Mouse (Mus musculus) hindlimb bud, embryonic 11.5 days (tissue): ENCODE data around the gene Serpinb1c.
A peak's percentile ranks its signal among the peaks of the same experiment; 100 is the strongest.
"Not testable (repeated sequence)": the region's sequence is repeated elsewhere in the genome, so short reads cannot be mapped to it uniquely, and the experiment has no call there.

ENCODE experiments used
- DNase-seq: peaks from one replicate; pipeline ENCODE4 v3.0.0-alpha.2; 2012; ENCODE audit warnings: low read depth, low spot score; ENCODE audit errors: extremely low spot score

Serpinb1c gene

GRCm38 (mm10) chr13:32898111-32898510 lies at the start of gene Serpinb1c:
Gene Serpinb1c, minus strand, starts transcription at chr13:32898211.
- DNase-seq, result no peak

- not testable (repeated sequence) for DNase-seq
Observed at GRCm38 (mm10) chr13:32939191-32939590, 41.2 kb upstream of the Serpinb1c start.

- not testable (repeated sequence) for DNase-seq
Observed at GRCm38 (mm10) chr13:32938275-32938674, 40.3 kb upstream of the Serpinb1c start.

- no peak for DNase-seq
Observed at GRCm38 (mm10) chr13:32934706-32935381, 36.8 kb upstream of the Serpinb1c start.

- no peak for DNase-seq
Observed at GRCm38 (mm10) chr13:32929107-32929750, 31.2 kb upstream of the Serpinb1c start.

GRCm38 (mm10) chr13:32927241-32927640 lies 29.2 kb upstream of the Serpinb1c start:
- no peak for DNase-seq

- DNase-seq, result no peak
Observed at GRCm38 (mm10) chr13:32926661-32927060, 28.6 kb upstream of the Serpinb1c start.

- DNase-seq, result no peak
Observed at GRCm38 (mm10) chr13:32924578-32925360, 26.8 kb upstream of the Serpinb1c start.

GRCm38 (mm10) chr13:32922622-32923021 lies 24.6 kb upstream of the Serpinb1c start:
- DNase-seq, result no peak

GRCm38 (mm10) chr13:32912770-32913380 lies 14.9 kb upstream of the Serpinb1c start:
- peak; percentile 8 for DNase-seq

- no peak for DNase-seq
Observed at GRCm38 (mm10) chr13:32908182-32908581, 10.2 kb upstream of the Serpinb1c start.

GRCm38 (mm10) chr13:32903211-32903873 lies 5.3 kb upstream of the Serpinb1c start:
- peak; percentile 77 for DNase-seq

GRCm38 (mm10) chr13:32902481-32903015 lies 4.5 kb upstream of the Serpinb1c start:
- peak; percentile 33 for DNase-seq

- DNase-seq, result no peak
Observed at GRCm38 (mm10) chr13:32900639-32901038, 2.6 kb upstream of the Serpinb1c start.

GRCm38 (mm10) chr13:32899114-32899513 lies 1.1 kb upstream of the Serpinb1c start:
- DNase-seq, result not testable (repeated sequence)

- DNase-seq, result no peak
Observed at GRCm38 (mm10) chr13:32896931-32897330, 1.1 kb downstream of the Serpinb1c start.

- no peak for DNase-seq
Observed at GRCm38 (mm10) chr13:32884755-32885154, 13.3 kb downstream of the Serpinb1c start.

- no peak for DNase-seq
Observed at GRCm38 (mm10) chr13:32873862-32874261, 24.1 kb downstream of the Serpinb1c start.

GRCm38 (mm10) chr13:32868843-32869242 lies 29.2 kb downstream of the Serpinb1c start:
- DNase-seq, result no peak

- DNase-seq, result not testable (repeated sequence)
Observed at GRCm38 (mm10) chr13:32868233-32868632, 29.8 kb downstream of the Serpinb1c start.
